Mouse (Mus musculus) stomach, postnatal 0 days (tissue): Measurements from ENCODE around the gene Gm12185.

Experiments
- CTCF ChIP-seq: IDR thresholded peaks from 2 replicates; pipeline ENCODE4 v1.5.1; 2016; ENCODE audit warnings: antibody characterized with exemption, low read depth, mild to moderate bottlenecking, moderate library complexity
- EP300 ChIP-seq: optimal IDR thresholded peaks from 2 replicates; pipeline ENCODE3; 2016; ENCODE audit warnings: antibody characterized with exemption

DNA sequence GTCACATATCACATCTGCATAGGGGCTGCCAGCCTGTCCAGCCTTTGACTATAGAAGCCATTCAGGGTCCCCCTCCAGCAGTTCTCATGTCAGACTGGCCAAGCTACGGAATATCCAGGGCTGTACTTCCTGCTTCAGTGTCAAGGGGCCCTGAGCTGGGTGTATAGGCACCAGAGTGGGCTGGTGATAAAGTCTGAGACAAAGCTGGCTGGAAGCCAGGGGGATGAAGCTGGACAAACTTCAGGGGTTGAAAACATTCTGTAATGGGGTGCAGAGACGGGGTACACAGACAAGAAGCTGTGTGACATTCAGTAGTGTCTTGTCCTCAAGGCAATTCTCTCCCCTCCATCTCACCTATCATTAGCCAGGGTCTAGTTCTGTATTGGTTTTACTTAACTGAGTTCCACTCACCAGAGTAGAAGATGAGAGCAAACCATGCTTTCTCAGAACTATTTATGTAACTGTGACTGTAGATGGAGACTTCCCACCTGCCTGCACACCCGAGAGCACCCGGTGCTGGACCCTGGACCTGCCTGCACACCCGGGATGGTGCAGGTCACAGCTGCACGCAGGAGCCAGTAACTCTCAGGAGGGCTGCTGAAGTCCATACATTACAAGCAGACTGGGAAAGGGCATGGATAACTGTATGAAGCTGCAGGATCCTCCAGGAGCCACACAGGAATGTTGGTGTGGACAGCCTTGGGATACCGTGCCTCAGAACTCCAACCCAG, 122.5 kb downstream of the Gm12185 start:
- no peak for TF ChIP-seq CTCF
- no peak for TF ChIP-seq EP300
